Comparison of ENCODE assay signal across 8 mouse cellular contexts in the genomic region with DNA sequence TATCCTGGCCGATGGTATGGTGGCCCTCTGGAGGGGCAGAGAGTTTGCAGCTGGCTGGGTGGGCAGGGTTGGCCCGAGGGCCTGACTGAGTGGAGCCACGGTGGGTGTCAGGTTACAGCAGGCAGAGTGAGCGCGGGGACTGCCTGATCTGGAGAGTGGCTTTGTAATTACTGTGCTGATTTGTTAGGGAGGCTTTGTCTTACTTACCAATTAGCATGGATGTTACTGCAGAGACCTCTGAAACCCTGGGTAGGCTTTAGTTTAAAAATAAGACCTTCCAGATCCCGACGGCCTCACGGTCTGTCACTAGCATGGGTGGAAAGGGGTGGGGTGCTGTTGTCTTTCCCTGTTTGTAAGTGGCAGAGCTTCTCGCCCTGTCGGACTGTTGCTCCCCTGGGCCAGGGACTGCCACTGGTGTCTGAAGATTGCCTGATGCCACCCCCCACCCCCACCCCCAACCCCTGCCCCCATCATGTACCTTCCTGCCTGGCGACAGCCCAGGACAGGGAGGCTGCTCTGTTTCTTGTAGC.
DNase-seq lines count a peak whose midpoint lies in the region; ATAC-seq and TF ChIP-seq lines count a peak whose summit lies in the region.

No protein-coding gene starts in this region.

- no peak for TF ChIP-seq EP300 in heart, adult 2 months (IDR thresholded peaks at IDR 0.05; ENCODE audit: insufficient read depth, low read depth, low read length)

- no peaks in the 10 kb centered on the region for H3K9me3 ChIP-seq in kidney, embryonic 16.5 days (ENCODE audit: low read length)
- no peaks in the 10 kb centered on the region for H3K9me3 ChIP-seq in midbrain, embryonic 11.5 days (ENCODE audit: control insufficient read depth, low read length)

- TF ChIP-seq POLR2A in heart, adult 2 months (IDR thresholded peaks at IDR 0.05; ENCODE audit: insufficient read depth, low read depth, low read length): no peak

- peak overlapping the region; percentile 48 for H3K4me2 ChIP-seq in kidney, embryonic 16.5 days (replicated peaks; ENCODE audit: low read depth, low read length)
- H3K4me2 ChIP-seq in midbrain, embryonic 11.5 days: peak overlapping the region; percentile 36

- H3K36me3 ChIP-seq in heart, adult 2 months (ENCODE audit: control insufficient read depth, insufficient read depth, low read length): peaks cover 3% of the 10 kb centered on the region
- H3K36me3 ChIP-seq in kidney, embryonic 16.5 days (ENCODE audit: insufficient read depth, low read length): no peaks in the 10 kb centered on the region
- no peaks in the 10 kb centered on the region for H3K36me3 ChIP-seq in midbrain, embryonic 11.5 days (ENCODE audit: control insufficient read depth, insufficient read depth, low read length)

- peak; percentile 50 for DNase-seq in 3134 (ENCODE audit: extremely low read depth, insufficient read length, low spot score)
- peak; percentile 68 for DNase-seq in ZHBTc4 (ENCODE audit: low read depth, low spot score)
- DNase-seq in heart, adult 2 months: peak; percentile 50 to 51
- DNase-seq in midbrain, embryonic 11.5 days (ENCODE audit: low spot score, missing footprints): peak; percentile 91
- no peak for DNase-seq in urinary bladder, postnatal 36 days (ENCODE audit: low spot score in 2 of 2)
- no peak for DNase-seq in layer of hippocampus, adult 18-20 months (ENCODE audit: low spot score in 2 of 2)
- no peak for DNase-seq in layer of hippocampus, postnatal 25 days (ENCODE audit: extremely low spot score in 1 of 2, low spot score in 1 of 2)

- no peaks in the 10 kb centered on the region for H3K27me3 ChIP-seq in heart, adult 2 months (ENCODE audit: control insufficient read depth, insufficient read depth, low read length)
- no peaks in the 10 kb centered on the region for H3K27me3 ChIP-seq in kidney, embryonic 16.5 days (ENCODE audit: insufficient read depth, low read length)
- H3K27me3 ChIP-seq in midbrain, embryonic 11.5 days (ENCODE audit: control insufficient read depth, insufficient read depth, low read length): no peaks in the 10 kb centered on the region

- peak; percentile 97 for ATAC-seq in kidney, embryonic 16.5 days (ENCODE audit: low FRiP score, low TSS enrichment)
- peak; percentile 90 for ATAC-seq in midbrain, embryonic 11.5 days (ENCODE audit: low FRiP score)

- H3K9ac ChIP-seq in heart, adult 2 months (ENCODE audit: low read depth, low read length): peak overlapping the region; percentile 34; the same call in 1 of the 2 replicates
- H3K9ac ChIP-seq in kidney, embryonic 16.5 days (replicated peaks; ENCODE audit: low read length): peak overlapping the region; percentile 53
- peak overlapping the region; percentile 49 for H3K9ac ChIP-seq in midbrain, embryonic 11.5 days (ENCODE audit: low read length)

- H3K79me2 ChIP-seq in heart, adult 2 months (replicated peaks; ENCODE audit: control insufficient read depth, insufficient read depth, low read length): peaks cover 10% of the 10 kb centered on the region

- H3K4me1 ChIP-seq in heart, adult 2 months (ENCODE audit: control insufficient read depth, insufficient read depth, low read length): peaks cover 7% of the 10 kb centered on the region
- H3K4me1 ChIP-seq in kidney, embryonic 16.5 days (ENCODE audit: insufficient read depth, low read length): peaks cover 46% of the 10 kb centered on the region
- peaks cover 43% of the 10 kb centered on the region for H3K4me1 ChIP-seq in midbrain, embryonic 11.5 days (ENCODE audit: control insufficient read depth, insufficient read depth, low read length)

- no peak for TF ChIP-seq CTCF in heart, adult 2 months (IDR thresholded peaks at IDR 0.05)

- intact Hi-C loops in heart, adult 2 months (cut with DNase I): loop anchor here (1.0 to 2.0 kb wide), 4 partner anchors 45 to 185 kb away; a partner anchor contains a TSS

- 10% methylated on average over 11 of the region's 11 CpGs for whole genome bisulfite sequencing in heart, adult 2 months
- 2% methylated on average over 11 of the region's 11 CpGs for WGBS in kidney, embryonic 16.5 days
- WGBS in midbrain, embryonic 11.5 days: 1% methylated on average over 11 of the region's 11 CpGs

- peak overlapping the region; percentile 44 for H3K27ac ChIP-seq in heart, adult 2 months
- peak overlapping the region; percentile 81 for H3K27ac ChIP-seq in kidney, embryonic 16.5 days (ENCODE audit: low read length)
- H3K27ac ChIP-seq in midbrain, embryonic 11.5 days (ENCODE audit: low read depth, low read length): peak overlapping the region; percentile 40

- peak overlapping the region; percentile 24; the same call in 1 of the 2 replicates for H3K4me3 ChIP-seq in heart, adult 2 months
- 0 out of 2 replicates have a peak overlapping the region, but pooled peaks have one; percentile 25 for H3K4me3 ChIP-seq in kidney, embryonic 16.5 days (ENCODE audit: low read length)
- peak overlapping the region; percentile 13; the same call in 1 of the 2 replicates for H3K4me3 ChIP-seq in midbrain, embryonic 11.5 days (ENCODE audit: low read depth, low read length)

Comparison
In these comparisons a context has a peak if more than half of its experiments do, and no peak if none do; other contexts are left out.
1. DNase-seq: peak in 3134 (single experiment), ZHBTc4 (single experiment), heart, adult 2 months (2 of 2) and midbrain, embryonic 11.5 days (single experiment); none in urinary bladder, postnatal 36 days (0 of 2), layer of hippocampus, adult 18-20 months (0 of 2) and layer of hippocampus, postnatal 25 days (0 of 2).
2. Peak in every context shown above with its lines, with median percentiles within 50 percentile points of each other: H3K27ac ChIP-seq, H3K4me3 ChIP-seq and H3K9ac ChIP-seq.